Mouse (Mus musculus) cortical plate, adult 2 months (tissue): ENCODE data around the gene 1700017N19Rik. TPM values are rescaled to one million over a fixed set of nuclear protein-coding genes. Genes with fewer than 3 reads are reported as not detected.

Experiments
- H3K27ac ChIP-seq: fragments of 200-500 bp; 2 replicates; pipeline ENCODE4 v1.5.1; 2012; ENCODE audit warnings: low read length, control low read depth, inconsistent platforms; ENCODE audit not compliant: insufficient read depth
- H3K4me1 ChIP-seq: fragments of 200-500 bp; 2 replicates; pipeline ENCODE4 v1.6.1; 2011; ENCODE audit warnings: low read length; ENCODE audit not compliant: control insufficient read depth, insufficient read depth
- H3K4me3 ChIP-seq: fragments of 200-500 bp; 2 replicates; pipeline ENCODE4 v1.5.1; 2011; ENCODE audit warnings: mild to moderate bottlenecking, low read length, control low read depth; ENCODE audit not compliant: insufficient read depth
- CTCF ChIP-seq: fragments of 200-500 bp; IDR thresholded peaks from 2 replicates; pipeline ENCODE4 v1.5.1; 2011; ENCODE audit warnings: mild to moderate bottlenecking, control low read depth, low read length; ENCODE audit not compliant: insufficient read depth; ENCODE audit errors: extremely low read depth
- POLR2A ChIP-seq: fragments of 200-500 bp; IDR thresholded peaks from 2 replicates; pipeline ENCODE4 v1.6.1; 2011; ENCODE audit warnings: mild to moderate bottlenecking, low read length, control low read depth; ENCODE audit not compliant: insufficient read depth; ENCODE audit errors: extremely low read depth
- polyA plus RNA-seq: library from polyadenylated mRNA; depleted of rRNA; stranded (reverse); fragments of >200 nt; gene quantifications from 2 replicates; pipeline ENCODE4 v1.2.3, GENCODE M21; 2012; rRNA removed

Gene 1700017N19Rik
- polyA plus RNA-seq, 1 experiment: not detected

GRCm38 (mm10) chr10:100645331-100645935 is 55.1 kb downstream of the 1700017N19Rik start:
- no peak for TF ChIP-seq CTCF
- no peak overlapping the region for H3K27ac ChIP-seq
- H3K4me3 ChIP-seq: no peak overlapping the region
- no peaks in the 10 kb centered on the region for H3K4me1 ChIP-seq

- TF ChIP-seq POLR2A (no peak), CTCF (no peak)
- no peak overlapping the region for H3K27ac ChIP-seq
- no peak overlapping the region for H3K4me3 ChIP-seq
- H3K4me1 ChIP-seq: no peaks in the 10 kb centered on the region
Observed at GRCm38 (mm10) chr10:100654183-100654582, 63.9 kb downstream of the 1700017N19Rik start.

- Histone ChIP-seq H3K4me1 (no peaks in the 10 kb centered on the region), H3K4me3 (no peak overlapping the region), H3K27ac (no peak overlapping the region)
- no peak for TF ChIP-seq CTCF
- no peak for TF ChIP-seq POLR2A
Observed at GRCm38 (mm10) chr10:100661970-100662590, 71.8 kb downstream of the 1700017N19Rik start.

Other genes starting within 250 kb of the 1700017N19Rik start
- gene Gm4302, start 249.6 kb upstream of the 1700017N19Rik start, polyA plus RNA-seq: not detected in 2 replicates
- not detected in 2 replicates for gene Gm4303, start 244.5 kb upstream of the 1700017N19Rik start, polyA plus RNA-seq
- not detected in 2 replicates for gene Gm4305, start 239.4 kb upstream of the 1700017N19Rik start, polyA plus RNA-seq
- gene Gm4307, start 229.1 kb upstream of the 1700017N19Rik start, polyA plus RNA-seq: not detected in 2 replicates
- not detected in 2 replicates for gene Gm4312, start 207.9 kb upstream of the 1700017N19Rik start, polyA plus RNA-seq
- 6.3 and 6.6 TPM in 2 replicates for gene Tmtc3, start 103.1 kb upstream of the 1700017N19Rik start, polyA plus RNA-seq
- gene Cep290, start 102.9 kb upstream of the 1700017N19Rik start, polyA plus RNA-seq: 7.8 and 8.1 TPM in 2 replicates
- gene 4930430F08Rik, start 61 bp upstream of the 1700017N19Rik start, polyA plus RNA-seq: 21.5 and 22.9 TPM in 2 replicates